Mouse (Mus musculus): ENCODE measurements around the gene Lin7b. TPM values are rescaled to one million over a fixed set of nuclear protein-coding genes. Genes with fewer than 3 reads are reported as not detected.

Gene Lin7b
- polyA plus RNA-seq, 1 experiment from 2014 or later, result 3.0 TPM

- WGBS, result 87% methylated on average over 5 of the region's 5 CpGs
- H3K4me3 ChIP-seq (ENCODE audit: low read depth, low read length), result no peak overlapping the region
- no peak overlapping the region for H3K4me2 ChIP-seq (ENCODE audit: low read length)
- no peak for DNase-seq (ENCODE audit: low spot score)
- H3K27ac ChIP-seq (ENCODE audit: low read depth), result no peak overlapping the region
- H3K36me3 ChIP-seq (ENCODE audit: control insufficient read depth, insufficient read depth, low read length), result peaks cover 51% of the 10 kb centered on the region
- peaks cover 10% of the 10 kb centered on the region; the same call in 1 of the 2 replicates for H3K4me1 ChIP-seq (replicated peaks; ENCODE audit: control insufficient read depth, insufficient read depth, low read length)
- ATAC-seq (replicated peaks; ENCODE audit: low FRiP score, low TSS enrichment, low read depth), result no peak
- no peak overlapping the region for H3K9ac ChIP-seq (ENCODE audit: low read length)
- no peaks in the 10 kb centered on the region for H3K9me3 ChIP-seq (ENCODE audit: control insufficient read depth, low read length)
- H3K27me3 ChIP-seq (replicated peaks; ENCODE audit: control insufficient read depth, insufficient read depth, low read length), result peaks cover 16% of the 10 kb centered on the region
Observed at GRCm38 (mm10) chr7:45372371-45372770, 2.0 kb upstream of the Lin7b start.

- H3K27me3 ChIP-seq (replicated peaks; ENCODE audit: control insufficient read depth, insufficient read depth, low read length), result peaks cover 27% of the 10 kb centered on the region
- no peak; the same call in 1 of the 2 replicates for ATAC-seq (replicated peaks; ENCODE audit: low FRiP score, low TSS enrichment, low read depth)
- H3K4me1 ChIP-seq (replicated peaks; ENCODE audit: control insufficient read depth, insufficient read depth, low read length), result peaks cover 15% of the 10 kb centered on the region; the same call in 1 of the 2 replicates
- H3K9me3 ChIP-seq (ENCODE audit: control insufficient read depth, low read length), result no peaks in the 10 kb centered on the region
- H3K27ac ChIP-seq (ENCODE audit: low read depth), result no peak overlapping the region
- peaks cover 28% of the 10 kb centered on the region for H3K36me3 ChIP-seq (ENCODE audit: control insufficient read depth, insufficient read depth, low read length)
- 9% methylated on average over 48 of the region's 52 CpGs for WGBS
- H3K4me3 ChIP-seq (ENCODE audit: low read depth, low read length), result peak overlapping the region; percentile 48
- peak overlapping the region; percentile 80 for H3K4me2 ChIP-seq (ENCODE audit: low read length)
- peak overlapping the region; percentile 8; the same call in 1 of the 2 replicates for H3K9ac ChIP-seq (ENCODE audit: low read length)
- no peak for DNase-seq (ENCODE audit: low spot score)
Observed at GRCm38 (mm10) chr7:45369836-45370474, 428 bp downstream of the Lin7b start.

GRCm38 (mm10) chr7:45369022-45369745 is 1.2 kb downstream of the Lin7b start:
- Histone ChIP-seq H3K4me3 (ENCODE audit: low read depth, low read length) (0 out of 2 replicates have a peak overlapping the region, but pooled peaks have one; percentile 48), H3K27me3 (replicated peaks; ENCODE audit: control insufficient read depth, insufficient read depth, low read length) (peaks cover 32% of the 10 kb centered on the region), H3K27ac (ENCODE audit: low read depth) (no peak overlapping the region), H3K36me3 (ENCODE audit: control insufficient read depth, insufficient read depth, low read length) (peaks cover 22% of the 10 kb centered on the region), H3K4me1 (replicated peaks; ENCODE audit: control insufficient read depth, insufficient read depth, low read length) (peaks cover 15% of the 10 kb centered on the region; the same call in 1 of the 2 replicates), H3K9me3 (ENCODE audit: control insufficient read depth, low read length) (no peaks in the 10 kb centered on the region), H3K4me2 (ENCODE audit: low read length) (no peak overlapping the region; the same call in 1 of the 2 replicates), H3K9ac (ENCODE audit: low read length) (no peak overlapping the region)
- DNase-seq (ENCODE audit: low spot score) (no peak), ATAC-seq (replicated peaks; ENCODE audit: low FRiP score, low TSS enrichment, low read depth) (no peak)
- WGBS, result 71% methylated on average over 16 of the region's 16 CpGs

- Histone ChIP-seq H3K27ac (ENCODE audit: low read depth) (no peak overlapping the region), H3K4me2 (ENCODE audit: low read length) (peak overlapping the region; percentile 99; the same call in 1 of the 2 replicates), H3K27me3 (replicated peaks; ENCODE audit: control insufficient read depth, insufficient read depth, low read length) (peaks cover 42% of the 10 kb centered on the region), H3K9ac (ENCODE audit: low read length) (no peak overlapping the region), H3K4me3 (ENCODE audit: low read depth, low read length) (peak overlapping the region; percentile 52; the same call in 1 of the 2 replicates), H3K9me3 (ENCODE audit: control insufficient read depth, low read length) (no peaks in the 10 kb centered on the region), H3K4me1 (replicated peaks; ENCODE audit: control insufficient read depth, insufficient read depth, low read length) (peaks cover 15% of the 10 kb centered on the region; the same call in 1 of the 2 replicates), H3K36me3 (ENCODE audit: control insufficient read depth, insufficient read depth, low read length) (peaks cover 12% of the 10 kb centered on the region)
- DNase-seq (ENCODE audit: low spot score) (no peak), ATAC-seq (replicated peaks; ENCODE audit: low FRiP score, low TSS enrichment, low read depth) (no peak)
- 78% methylated on average over 15 of the region's 15 CpGs for WGBS
Observed at GRCm38 (mm10) chr7:45368178-45368577, 2.2 kb downstream of the Lin7b start.

- ATAC-seq (replicated peaks; ENCODE audit: low FRiP score, low TSS enrichment, low read depth) (peak; percentile 76), DNase-seq (ENCODE audit: low spot score) (peak; percentile 99)
- Histone ChIP-seq H3K27ac (ENCODE audit: low read depth) (peak overlapping the region; percentile 47; the same call in 1 of the 2 replicates), H3K36me3 (ENCODE audit: control insufficient read depth, insufficient read depth, low read length) (peaks cover 4% of the 10 kb centered on the region; the same call in 1 of the 2 replicates), H3K9ac (ENCODE audit: low read length) (peak overlapping the region; percentile 56), H3K27me3 (replicated peaks; ENCODE audit: control insufficient read depth, insufficient read depth, low read length) (peaks cover 49% of the 10 kb centered on the region), H3K4me3 (ENCODE audit: low read depth, low read length) (peak overlapping the region; percentile 52), H3K9me3 (ENCODE audit: control insufficient read depth, low read length) (no peaks in the 10 kb centered on the region), H3K4me2 (ENCODE audit: low read length) (peak overlapping the region; percentile 99), H3K4me1 (replicated peaks; ENCODE audit: control insufficient read depth, insufficient read depth, low read length) (peaks cover 20% of the 10 kb centered on the region; the same call in 1 of the 2 replicates)
- under 1% methylated on average over 69 of the region's 70 CpGs for WGBS
Observed at GRCm38 (mm10) chr7:45367020-45367880, 3.1 kb downstream of the Lin7b start.

GRCm38 (mm10) chr7:45366652-45367019 is 3.7 kb downstream of the Lin7b start, which contains the start of gene Ppfia3:
Gene Ppfia3, minus strand, starts transcription at chr7:45367019.
- peak within 1 kb of the TSS; percentile 99 for H3K4me2 ChIP-seq (ENCODE audit: low read length)
- H3K27ac ChIP-seq (ENCODE audit: low read depth), result peak within 1 kb of the TSS; percentile 47; the same call in 1 of the 2 replicates
- H3K4me3 ChIP-seq (ENCODE audit: low read depth, low read length), result peak within 1 kb of the TSS; percentile 52
- ATAC-seq (replicated peaks; ENCODE audit: low FRiP score, low TSS enrichment, low read depth) (peak; percentile 17), DNase-seq (ENCODE audit: low spot score) (peak; percentile 78)
- no peaks in the 10 kb centered on the region for H3K9me3 ChIP-seq (ENCODE audit: control insufficient read depth, low read length)
- H3K4me1 ChIP-seq (replicated peaks; ENCODE audit: control insufficient read depth, insufficient read depth, low read length), result peaks cover 24% of the 10 kb centered on the region
- H3K36me3 ChIP-seq (ENCODE audit: control insufficient read depth, insufficient read depth, low read length), result no peaks in the 10 kb centered on the region
- H3K27me3 ChIP-seq (replicated peaks; ENCODE audit: control insufficient read depth, insufficient read depth, low read length), result peaks cover 55% of the 10 kb centered on the region
- whole genome bisulfite sequencing, result 0% methylated on average over 18 of the region's 26 CpGs
- H3K9ac ChIP-seq (ENCODE audit: low read length), result peak within 1 kb of the TSS; percentile 56

- DNase-seq (ENCODE audit: low spot score) (peak; percentile 85), ATAC-seq (replicated peaks; ENCODE audit: low FRiP score, low TSS enrichment, low read depth) (no peak)
- Histone ChIP-seq H3K27ac (ENCODE audit: low read depth) (no peak overlapping the region), H3K4me2 (ENCODE audit: low read length) (peak overlapping the region; percentile 99), H3K36me3 (ENCODE audit: control insufficient read depth, insufficient read depth, low read length) (no peaks in the 10 kb centered on the region), H3K9me3 (ENCODE audit: control insufficient read depth, low read length) (no peaks in the 10 kb centered on the region), H3K4me3 (ENCODE audit: low read depth, low read length) (peak overlapping the region; percentile 52), H3K9ac (ENCODE audit: low read length) (peak overlapping the region; percentile 56), H3K27me3 (replicated peaks; ENCODE audit: control insufficient read depth, insufficient read depth, low read length) (peaks cover 60% of the 10 kb centered on the region), H3K4me1 (replicated peaks; ENCODE audit: control insufficient read depth, insufficient read depth, low read length) (peaks cover 23% of the 10 kb centered on the region)
- 4% methylated on average over 31 of the region's 35 CpGs for WGBS
Observed at GRCm38 (mm10) chr7:45365742-45366651, 4.4 kb downstream of the Lin7b start.

Measured in intestine, embryonic 14.5 days (tissue).